Mouse (Mus musculus) liver, embryonic 13.5 days (tissue): ENCODE results near the gene F2. TPM values are rescaled to one million over a fixed set of nuclear protein-coding genes. Genes with fewer than 3 reads are reported as not detected.

Experiments used
- ATAC-seq: fragments of 200-750 bp; cut with Nextera tagmentation; 2 replicates; pipeline ENCODE4 v1.8.0; 2017; ENCODE audit warnings: low read depth, mild to moderate bottlenecking, moderate number of reproducible peaks, moderate library complexity
- DNase-seq: peaks from one replicate; pipeline ENCODE4 v3.0.0; 2022
- H3K27ac ChIP-seq: fragments of 300-500 bp; sonication (generic); 2 replicates; pipeline ENCODE4 v1.5.1; 2015; ENCODE audit warnings: moderate library complexity, mild to moderate bottlenecking, inconsistent platforms
- H3K27me3 ChIP-seq: fragments of 300-500 bp; sonication (generic); 2 replicates; pipeline ENCODE4 v1.6.1; 2015; ENCODE audit warnings: mild to moderate bottlenecking, inconsistent platforms
- H3K36me3 ChIP-seq: fragments of 300-500 bp; sonication (generic); 2 replicates; pipeline ENCODE4 v1.6.1; 2015; ENCODE audit warnings: mild to moderate bottlenecking, inconsistent platforms
- H3K4me1 ChIP-seq: fragments of 300-500 bp; sonication (generic); replicated peaks from 2 replicates; pipeline ENCODE4 v1.6.1; 2015; ENCODE audit warnings: inconsistent platforms
- H3K4me2 ChIP-seq: fragments of 300-500 bp; sonication (generic); 2 replicates; pipeline ENCODE4 v1.6.1; 2015; ENCODE audit warnings: inconsistent platforms, mild to moderate bottlenecking, moderate library complexity
- H3K4me3 ChIP-seq: fragments of 300-500 bp; sonication (generic); replicated peaks from 2 replicates; pipeline ENCODE4 v1.5.1; 2015; ENCODE audit warnings: mild to moderate bottlenecking, inconsistent platforms
- H3K9ac ChIP-seq: fragments of 300-500 bp; sonication (generic); 2 replicates; pipeline ENCODE4 v1.6.1; 2015; ENCODE audit warnings: mild to moderate bottlenecking, inconsistent platforms
- H3K9me3 ChIP-seq: fragments of 300-500 bp; sonication (generic); replicated peaks from 2 replicates; pipeline ENCODE4 v1.6.1; 2016; ENCODE audit warnings: inconsistent platforms
- WGBS: fragments of 180-500 bp; shearing (Covaris S2); methylation state at CpG from one replicate; pipeline ENCODE4 v1.1.7; 2015; ENCODE audit not compliant: insufficient replicate concordance; 5-methylcytosine and 5-hydroxymethylcytosine counted together
- polyA plus RNA-seq: library from polyadenylated mRNA; unstranded; fragments of >200 nt; fragmentation: Nextera tagmentation; extraction: Ambion mirVana; gene quantifications from 2 replicates; pipeline ENCODE4 v1.2.1, GENCODE M21; 2015

F2 gene
- polyA plus RNA-seq: 135 and 155 TPM in 2 replicates

GRCm38 (mm10) chr2:91636229-91636628 lies at the start of gene F2:
TSS of gene F2 (minus strand) at chr2:91636414.
- ATAC-seq: peak; percentile 32
- H3K4me3 ChIP-seq: peak within 1 kb of the TSS; percentile 49

GRCm38 (mm10) chr2:91683919-91684318 lies 47.7 kb upstream of the F2 start:
- H3K4me1 ChIP-seq: no peaks in the 10 kb centered on the region
- no peak overlapping the region for H3K27ac ChIP-seq
- no peaks in the 10 kb centered on the region for H3K9me3 ChIP-seq
- no peak overlapping the region for H3K4me2 ChIP-seq
- H3K36me3 ChIP-seq: peaks cover 60% of the 10 kb centered on the region
- ATAC-seq (no peak), DNase-seq (no peak)
- H3K27me3 ChIP-seq: no peaks in the 10 kb centered on the region
- whole genome bisulfite sequencing: 71% methylated on average over 8 of the region's 8 CpGs
- no peak overlapping the region for H3K4me3 ChIP-seq
- H3K9ac ChIP-seq: no peak overlapping the region

More at GRCm38 (mm10) chr2:91636229-91636628, at the start of gene F2:
- no peaks in the 10 kb centered on the region for H3K27me3 ChIP-seq
- H3K36me3 ChIP-seq: peaks cover 2% of the 10 kb centered on the region; the same call in 1 of the 2 replicates
- H3K9me3 ChIP-seq: no peaks in the 10 kb centered on the region
- peak within 1 kb of the TSS; percentile 74 for H3K27ac ChIP-seq
- no peak for DNase-seq
- 68% methylated on average over 8 of the region's 8 CpGs for WGBS
- peaks cover 64% of the 10 kb centered on the region for H3K4me1 ChIP-seq
- H3K9ac ChIP-seq: peak within 1 kb of the TSS; percentile 67
- H3K4me2 ChIP-seq: peak within 1 kb of the TSS; percentile 56

GRCm38 (mm10) chr2:91682850-91683249 lies 46.6 kb upstream of the F2 start:
- Histone ChIP-seq H3K27ac (no peak overlapping the region), H3K4me3 (no peak overlapping the region), H3K36me3 (peaks cover 59% of the 10 kb centered on the region), H3K9me3 (no peaks in the 10 kb centered on the region), H3K4me2 (no peak overlapping the region), H3K27me3 (no peaks in the 10 kb centered on the region), H3K4me1 (no peaks in the 10 kb centered on the region), H3K9ac (no peak overlapping the region)
- 54% methylated on average over 4 of the region's 4 CpGs for WGBS
- peak; percentile 62; the same call in 1 of the 2 replicates for ATAC-seq
- peak; percentile 21 for DNase-seq

- H3K9ac ChIP-seq: no peak overlapping the region
- no peak overlapping the region for H3K4me2 ChIP-seq
- H3K27ac ChIP-seq: no peak overlapping the region
- ATAC-seq: no peak
- H3K9me3 ChIP-seq: no peaks in the 10 kb centered on the region
- H3K27me3 ChIP-seq: no peaks in the 10 kb centered on the region
- DNase-seq: no peak
- H3K4me1 ChIP-seq: no peaks in the 10 kb centered on the region
- peaks cover 88% of the 10 kb centered on the region for H3K36me3 ChIP-seq
- H3K4me3 ChIP-seq: no peak overlapping the region
Observed at GRCm38 (mm10) chr2:91676961-91677360, 40.7 kb upstream of the F2 start.

GRCm38 (mm10) chr2:91676420-91676819 lies 40.2 kb upstream of the F2 start:
- H3K4me1 ChIP-seq: no peaks in the 10 kb centered on the region
- DNase-seq: no peak
- no peaks in the 10 kb centered on the region for H3K27me3 ChIP-seq
- no peak overlapping the region for H3K27ac ChIP-seq
- no peak overlapping the region for H3K4me2 ChIP-seq
- H3K36me3 ChIP-seq: peaks cover 90% of the 10 kb centered on the region
- H3K4me3 ChIP-seq: no peak overlapping the region
- ATAC-seq: no peak
- 60% methylated on average over 2 of the region's 2 CpGs for WGBS
- H3K9ac ChIP-seq: no peak overlapping the region
- no peaks in the 10 kb centered on the region for H3K9me3 ChIP-seq

GRCm38 (mm10) chr2:91674895-91675294 lies 38.7 kb upstream of the F2 start:
- WGBS: 81% methylated on average over 5 of the region's 5 CpGs
- Histone ChIP-seq H3K4me3 (no peak overlapping the region), H3K27me3 (no peaks in the 10 kb centered on the region), H3K27ac (no peak overlapping the region), H3K4me2 (no peak overlapping the region), H3K9ac (no peak overlapping the region), H3K4me1 (no peaks in the 10 kb centered on the region), H3K36me3 (peaks cover 92% of the 10 kb centered on the region), H3K9me3 (no peaks in the 10 kb centered on the region)
- DNase-seq (no peak), ATAC-seq (no peak)

- Histone ChIP-seq H3K4me1 (no peaks in the 10 kb centered on the region), H3K36me3 (peaks cover 96% of the 10 kb centered on the region), H3K4me2 (no peak overlapping the region), H3K27ac (no peak overlapping the region), H3K27me3 (no peaks in the 10 kb centered on the region), H3K4me3 (no peak overlapping the region), H3K9ac (no peak overlapping the region), H3K9me3 (no peaks in the 10 kb centered on the region)
- WGBS: 67% methylated on average over 2 of the region's 2 CpGs
- no peak for ATAC-seq
- no peak for DNase-seq
Observed at GRCm38 (mm10) chr2:91673587-91673986, 37.4 kb upstream of the F2 start.

GRCm38 (mm10) chr2:91670038-91670437 lies 33.8 kb upstream of the F2 start:
- Histone ChIP-seq H3K4me1 (no peaks in the 10 kb centered on the region), H3K4me3 (no peak overlapping the region), H3K9ac (no peak overlapping the region), H3K4me2 (no peak overlapping the region), H3K27me3 (no peaks in the 10 kb centered on the region), H3K9me3 (no peaks in the 10 kb centered on the region), H3K36me3 (peaks cover 90% of the 10 kb centered on the region), H3K27ac (no peak overlapping the region)
- 84% methylated on average over 6 of the region's 6 CpGs for WGBS
- no peak for DNase-seq
- ATAC-seq: no peak

- no peaks in the 10 kb centered on the region for H3K9me3 ChIP-seq
- ATAC-seq: no peak
- H3K36me3 ChIP-seq: peaks cover 90% of the 10 kb centered on the region
- WGBS: 87% methylated on average over 8 of the region's 8 CpGs
- H3K27me3 ChIP-seq: no peaks in the 10 kb centered on the region
- H3K4me1 ChIP-seq: no peaks in the 10 kb centered on the region
- H3K9ac ChIP-seq: no peak overlapping the region
- H3K27ac ChIP-seq: no peak overlapping the region
- DNase-seq: no peak
- H3K4me3 ChIP-seq: no peak overlapping the region
- H3K4me2 ChIP-seq: no peak overlapping the region
Observed at GRCm38 (mm10) chr2:91669326-91669725, 33.1 kb upstream of the F2 start.

GRCm38 (mm10) chr2:91667747-91668146 lies 31.5 kb upstream of the F2 start:
- Histone ChIP-seq H3K4me2 (no peak overlapping the region), H3K36me3 (peaks cover 91% of the 10 kb centered on the region), H3K9me3 (no peaks in the 10 kb centered on the region), H3K27me3 (no peaks in the 10 kb centered on the region), H3K9ac (no peak overlapping the region), H3K4me1 (no peaks in the 10 kb centered on the region), H3K27ac (no peak overlapping the region), H3K4me3 (no peak overlapping the region)
- WGBS: 81% methylated on average over 2 of the region's 2 CpGs
- no peak for ATAC-seq
- no peak for DNase-seq

- peaks cover 89% of the 10 kb centered on the region for H3K36me3 ChIP-seq
- H3K9me3 ChIP-seq: no peaks in the 10 kb centered on the region
- no peak overlapping the region for H3K27ac ChIP-seq
- ATAC-seq (no peak), DNase-seq (no peak)
- H3K27me3 ChIP-seq: no peaks in the 10 kb centered on the region
- WGBS: 79% methylated on average over 6 of the region's 6 CpGs
- no peak overlapping the region for H3K4me3 ChIP-seq
- no peak overlapping the region for H3K9ac ChIP-seq
- no peaks in the 10 kb centered on the region for H3K4me1 ChIP-seq
- H3K4me2 ChIP-seq: no peak overlapping the region
Observed at GRCm38 (mm10) chr2:91666386-91666910, 30.2 kb upstream of the F2 start.

GRCm38 (mm10) chr2:91664780-91665179 lies 28.6 kb upstream of the F2 start:
- H3K9ac ChIP-seq: no peak overlapping the region
- no peak overlapping the region for H3K4me2 ChIP-seq
- ATAC-seq (no peak), DNase-seq (no peak)
- H3K9me3 ChIP-seq: no peaks in the 10 kb centered on the region
- no peaks in the 10 kb centered on the region for H3K4me1 ChIP-seq
- peaks cover 82% of the 10 kb centered on the region for H3K36me3 ChIP-seq
- no peak overlapping the region for H3K4me3 ChIP-seq
- no peaks in the 10 kb centered on the region for H3K27me3 ChIP-seq
- H3K27ac ChIP-seq: no peak overlapping the region
